Mouse (Mus musculus) cerebellum, adult 2 months (tissue): Measurements from ENCODE around the gene Slc5a1.

Experiments used
- CTCF ChIP-seq: fragments of 200-500 bp; IDR thresholded peaks from 2 replicates; pipeline ENCODE4 v1.5.1; 2011; ENCODE audit warnings: low read depth, mild to moderate bottlenecking, control low read depth, low read length, moderate library complexity, borderline replicate concordance; ENCODE audit not compliant: insufficient read depth
- POLR2A ChIP-seq: fragments of 200-500 bp; IDR thresholded peaks from 2 replicates; pipeline ENCODE4 v1.6.1; 2011; ENCODE audit warnings: low read length, control low read depth, borderline replicate concordance; ENCODE audit not compliant: insufficient read depth

- TF ChIP-seq CTCF (no peak), POLR2A (no peak)
Observed at GRCm38 (mm10) chr5:33084599-33084998, 19.4 kb upstream of the Slc5a1 start.
